Mouse (Mus musculus) left cerebral cortex, adult 8-10 months (tissue): ENCODE results near the gene Mgrn1. TPM values are rescaled to one million over a fixed set of nuclear protein-coding genes. Genes with fewer than 3 reads are reported as not detected.

ENCODE experiments used
- DNase-seq, 2 experiments: peaks; one replicate each; pipeline ENCODE4 v3.0.0; 2022; ENCODE audit warnings: low spot score in 2 of 2
- total RNA-seq, 4 experiments: library from RNA; stranded (reverse); gene quantifications; 2 replicates each; pipeline ENCODE4 v1.2.4; 2022

The Mgrn1 gene
- total RNA-seq, 4 experiments from 2014 or later, result 210 to 220 (median 214) TPM

GRCm38 (mm10) chr16:4906559-4906958 lies 20.5 kb downstream of the Mgrn1 start:
- DNase-seq, result no peak

GRCm38 (mm10) chr16:4907386-4907785 lies 21.3 kb downstream of the Mgrn1 start:
- DNase-seq, result no peak

- DNase-seq, result no peak
Measured at GRCm38 (mm10) chr16:4907972-4908371, 21.9 kb downstream of the Mgrn1 start.

- DNase-seq, result no peak
Measured at GRCm38 (mm10) chr16:4909745-4910144, 23.7 kb downstream of the Mgrn1 start.

GRCm38 (mm10) chr16:4910758-4911157 lies 24.7 kb downstream of the Mgrn1 start:
- DNase-seq, result no peak

- DNase-seq, result no peak
Measured at GRCm38 (mm10) chr16:4912074-4912648, 26.1 kb downstream of the Mgrn1 start.

- DNase-seq, result no peak
Measured at GRCm38 (mm10) chr16:4912907-4913782, 27.1 kb downstream of the Mgrn1 start.

GRCm38 (mm10) chr16:4913783-4914735 lies 28.0 kb downstream of the Mgrn1 start:
- DNase-seq, result peak; percentile 78 to 84

- DNase-seq, result no peak
Measured at GRCm38 (mm10) chr16:4915931-4916330, 29.9 kb downstream of the Mgrn1 start.

- DNase-seq, result no peak
Measured at GRCm38 (mm10) chr16:4916608-4917007, 30.6 kb downstream of the Mgrn1 start.

GRCm38 (mm10) chr16:4920556-4920955 lies 34.5 kb downstream of the Mgrn1 start:
- DNase-seq, result no peak

GRCm38 (mm10) chr16:4922481-4922880 lies 36.4 kb downstream of the Mgrn1 start:
- DNase-seq, result no peak

GRCm38 (mm10) chr16:4923996-4924395 lies 37.9 kb downstream of the Mgrn1 start:
- DNase-seq, result no peak

- no peak for DNase-seq
Measured at GRCm38 (mm10) chr16:4927967-4928366, 41.9 kb downstream of the Mgrn1 start.

- DNase-seq, result no peak
Measured at GRCm38 (mm10) chr16:4928474-4928873, 42.4 kb downstream of the Mgrn1 start.

- no peak for DNase-seq
Measured at GRCm38 (mm10) chr16:4932429-4932828, 46.4 kb downstream of the Mgrn1 start.

- DNase-seq, result no peak
Measured at GRCm38 (mm10) chr16:4935430-4935829, 49.4 kb downstream of the Mgrn1 start.

GRCm38 (mm10) chr16:4935931-4936703 lies 50.1 kb downstream of the Mgrn1 start:
- DNase-seq, result no peak

GRCm38 (mm10) chr16:4937351-4938190 lies 51.5 kb downstream of the Mgrn1 start:
- DNase-seq, result no peak

GRCm38 (mm10) chr16:4938461-4938860 lies 52.4 kb downstream of the Mgrn1 start, which contains the start of gene Nudt16l1:
Gene Nudt16l1, plus strand, starts transcription at chr16:4938761.
- no peak for DNase-seq
